Mouse (Mus musculus): Measurements from ENCODE around the gene Catsperz. TPM values are rescaled to one million over a fixed set of nuclear protein-coding genes. Genes with fewer than 3 reads are reported as not detected.

Gene Catsperz
- polyA plus RNA-seq, 1 experiment = 5.2 TPM

DNA sequence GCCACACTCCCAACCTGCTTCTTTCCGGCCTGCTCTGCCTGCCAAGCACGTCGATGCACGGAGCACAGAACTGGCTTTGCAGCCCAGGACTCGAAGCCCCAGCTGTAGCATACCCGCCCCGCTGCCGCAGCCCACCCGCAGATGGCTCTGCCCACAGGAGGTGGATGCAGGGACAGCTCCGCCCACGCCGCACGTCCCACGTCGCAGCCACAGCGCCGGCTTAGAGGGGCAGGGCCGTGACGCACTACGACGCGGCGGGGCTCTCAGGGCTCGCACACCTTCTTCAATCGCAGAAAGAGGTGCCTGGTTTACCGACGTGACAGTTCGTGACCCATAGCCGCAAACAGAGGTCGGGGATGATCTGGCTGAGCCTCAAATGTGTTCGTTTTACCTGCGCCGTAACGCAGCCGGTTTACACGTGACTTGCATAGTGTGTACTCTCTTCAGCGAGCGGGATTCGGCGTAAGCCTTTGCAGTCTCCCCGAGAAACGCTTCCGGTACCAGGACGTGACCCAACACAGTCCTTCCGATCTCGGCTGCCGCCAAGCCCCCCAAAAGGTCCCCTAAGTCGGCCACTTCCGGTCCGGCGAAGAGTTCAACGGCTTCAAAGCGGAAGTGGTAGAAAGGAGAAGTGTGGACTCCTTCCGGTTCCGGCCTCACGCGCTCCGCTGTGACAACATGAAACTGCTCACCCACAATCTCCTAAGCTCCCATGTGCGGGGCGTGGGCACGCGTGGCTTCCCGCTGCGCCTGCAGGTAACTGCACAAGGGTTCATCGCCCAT is 15.5 kb downstream of the Catsperz start, which contains the start of the genes Trmt112 and Prdx5:
TSS of gene Trmt112 (plus strand) at position 192 of the 783 bp plus-strand sequence.
TSS of gene Prdx5 (minus strand) at position 600 of the 783 bp plus-strand sequence.
- peak; percentile 88 for DNase-seq
- H3K36me3 ChIP-seq (ENCODE audit: control insufficient read depth, insufficient read depth, low read length) = peaks cover 4% of the 10 kb centered on the region; the same call in 1 of the 2 replicates

DNA sequence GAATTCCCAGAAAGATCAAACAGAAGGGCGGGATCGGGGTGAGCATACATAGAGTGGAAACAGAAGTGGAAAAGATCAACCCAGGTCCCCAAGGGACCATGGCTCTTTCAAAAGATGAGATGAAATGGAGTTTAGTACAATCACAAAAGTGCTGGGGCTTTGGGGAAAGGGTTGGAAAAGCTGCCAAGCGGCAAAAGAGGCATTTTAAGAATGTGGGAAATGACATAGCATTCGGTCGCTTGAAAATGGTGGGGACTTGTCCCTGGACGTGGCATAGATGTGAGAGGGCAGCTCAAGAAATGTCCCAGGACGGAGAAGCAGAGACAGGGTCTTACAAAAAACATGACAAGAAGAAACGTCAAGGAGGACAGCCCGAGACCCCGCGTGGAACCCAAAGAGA is 16.2 kb downstream of the Catsperz start:
- Histone ChIP-seq H3K27ac (ENCODE audit: control insufficient read depth, insufficient read depth, low read length) (peak overlapping the region; percentile 94), H3K27me3 (ENCODE audit: control insufficient read depth, insufficient read depth, low read length) (no peaks in the 10 kb centered on the region), H3K4me1 (replicated peaks; ENCODE audit: control insufficient read depth, insufficient read depth, low read length) (peaks cover 25% of the 10 kb centered on the region), H3K36me3 (ENCODE audit: control insufficient read depth, insufficient read depth, low read length) (peaks cover 4% of the 10 kb centered on the region; the same call in 1 of the 2 replicates), H3K4me3 (ENCODE audit: control insufficient read depth, insufficient read depth, low read length) (peak overlapping the region; percentile 68)
- no peak for TF ChIP-seq POLR2A (IDR thresholded peaks at IDR 0.05; ENCODE audit: control insufficient read depth, extremely low read depth, insufficient read depth, low read length, poor library complexity)
- 7% methylated on average over 11 of the region's 11 CpGs for WGBS
- no peak for DNase-seq

More for the DNA sequence above, 15.5 kb downstream of the Catsperz start, which contains the start of the genes Trmt112 and Prdx5:
- H3K4me1 ChIP-seq (replicated peaks; ENCODE audit: control insufficient read depth, insufficient read depth, low read length) = peaks cover 25% of the 10 kb centered on the region
- H3K27me3 ChIP-seq (ENCODE audit: control insufficient read depth, insufficient read depth, low read length) = no peaks in the 10 kb centered on the region
- peak within 1 kb of the TSS; percentile 68 for H3K4me3 ChIP-seq (ENCODE audit: control insufficient read depth, insufficient read depth, low read length)
- WGBS = under 1% methylated on average over 65 of the region's 65 CpGs
- TF ChIP-seq POLR2A (IDR thresholded peaks at IDR 0.05; ENCODE audit: control insufficient read depth, extremely low read depth, insufficient read depth, low read length, poor library complexity) (peak; percentile 85; the same call in 1 of the 2 replicates), CTCF (IDR thresholded peaks at IDR 0.05; ENCODE audit: borderline replicate concordance, control insufficient read depth, extremely low read depth, insufficient read depth, low read length, poor library complexity) (no peak; the same call in 1 of the 2 replicates)
- H3K27ac ChIP-seq (ENCODE audit: control insufficient read depth, insufficient read depth, low read length) = peak within 1 kb of the TSS; percentile 94

DNA sequence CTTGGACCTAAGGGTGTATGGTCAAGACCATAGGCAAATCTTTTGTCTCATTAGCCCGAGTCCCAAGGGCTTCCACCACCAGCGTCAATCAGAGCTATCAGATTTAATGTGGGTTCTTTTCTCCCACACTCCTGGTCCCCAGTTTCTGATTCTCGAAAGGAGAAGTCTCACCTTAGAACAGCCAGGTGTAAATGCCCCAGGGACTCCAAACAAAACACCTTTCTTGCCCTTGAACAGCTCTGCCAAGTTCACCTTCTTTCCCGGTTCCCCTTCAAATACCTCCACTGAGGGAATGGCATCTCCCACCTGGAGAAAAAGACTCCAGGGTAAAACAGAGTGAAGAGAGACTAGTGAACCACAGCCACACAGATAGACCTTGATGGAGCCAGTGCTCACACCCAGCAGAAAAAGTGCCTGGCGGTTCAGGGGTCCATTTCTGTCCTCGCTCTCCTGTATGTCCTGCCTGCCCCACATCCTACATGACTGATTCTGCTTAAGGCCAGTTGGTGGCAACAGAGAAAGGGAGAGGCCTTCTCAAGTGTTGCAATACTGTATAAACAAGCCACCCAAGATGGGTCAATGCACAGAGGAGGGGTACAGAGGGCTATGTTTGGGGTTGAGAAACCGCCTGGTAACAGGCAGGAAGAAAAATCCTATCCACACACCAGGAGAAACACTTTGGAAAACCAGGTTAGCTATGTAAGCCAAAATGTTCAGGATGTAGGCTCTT is 17.2 kb downstream of the Catsperz start:
- Histone ChIP-seq H3K27ac (ENCODE audit: control insufficient read depth, insufficient read depth, low read length) (no peak overlapping the region), H3K27me3 (ENCODE audit: control insufficient read depth, insufficient read depth, low read length) (no peaks in the 10 kb centered on the region), H3K4me3 (ENCODE audit: control insufficient read depth, insufficient read depth, low read length) (no peak overlapping the region), H3K4me1 (replicated peaks; ENCODE audit: control insufficient read depth, insufficient read depth, low read length) (peaks cover 22% of the 10 kb centered on the region), H3K36me3 (ENCODE audit: control insufficient read depth, insufficient read depth, low read length) (peaks cover 4% of the 10 kb centered on the region; the same call in 1 of the 2 replicates)
- TF ChIP-seq POLR2A (IDR thresholded peaks at IDR 0.05; ENCODE audit: control insufficient read depth, extremely low read depth, insufficient read depth, low read length, poor library complexity) (no peak), CTCF (IDR thresholded peaks at IDR 0.05; ENCODE audit: borderline replicate concordance, control insufficient read depth, extremely low read depth, insufficient read depth, low read length, poor library complexity) (no peak)
- no peak for DNase-seq
- WGBS = 93% methylated on average over 7 of the region's 7 CpGs

DNA sequence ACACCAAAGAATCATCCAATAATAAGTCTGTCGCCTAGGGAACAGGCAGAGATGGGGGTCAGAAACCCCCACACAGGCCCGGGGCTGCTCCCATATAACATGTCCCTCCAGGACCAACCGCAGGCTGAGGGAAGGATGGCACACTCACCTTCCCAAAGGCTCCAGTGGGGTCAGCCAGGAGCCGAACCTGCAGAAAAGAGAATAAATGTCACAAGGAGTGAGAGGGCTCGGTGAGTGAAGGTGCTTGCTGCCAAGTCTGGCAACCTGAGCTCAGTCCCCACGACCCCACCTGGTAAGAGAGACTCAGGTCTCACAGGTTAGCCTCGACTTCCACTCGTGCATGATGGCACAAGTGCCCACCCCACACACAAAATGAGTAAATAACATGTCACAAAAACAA is 18.1 kb downstream of the Catsperz start:
- no peak overlapping the region for H3K27ac ChIP-seq (ENCODE audit: control insufficient read depth, insufficient read depth, low read length)
- no peak overlapping the region for H3K4me3 ChIP-seq (ENCODE audit: control insufficient read depth, insufficient read depth, low read length)
- no peak for DNase-seq
- no peaks in the 10 kb centered on the region for H3K36me3 ChIP-seq (ENCODE audit: control insufficient read depth, insufficient read depth, low read length)
- H3K27me3 ChIP-seq (ENCODE audit: control insufficient read depth, insufficient read depth, low read length) = no peaks in the 10 kb centered on the region
- no peak for TF ChIP-seq CTCF (IDR thresholded peaks at IDR 0.05; ENCODE audit: borderline replicate concordance, control insufficient read depth, extremely low read depth, insufficient read depth, low read length, poor library complexity)
- TF ChIP-seq POLR2A (IDR thresholded peaks at IDR 0.05; ENCODE audit: control insufficient read depth, extremely low read depth, insufficient read depth, low read length, poor library complexity) = no peak
- 92% methylated on average over 8 of the region's 8 CpGs for WGBS
- peaks cover 14% of the 10 kb centered on the region for H3K4me1 ChIP-seq (replicated peaks; ENCODE audit: control insufficient read depth, insufficient read depth, low read length)

DNA sequence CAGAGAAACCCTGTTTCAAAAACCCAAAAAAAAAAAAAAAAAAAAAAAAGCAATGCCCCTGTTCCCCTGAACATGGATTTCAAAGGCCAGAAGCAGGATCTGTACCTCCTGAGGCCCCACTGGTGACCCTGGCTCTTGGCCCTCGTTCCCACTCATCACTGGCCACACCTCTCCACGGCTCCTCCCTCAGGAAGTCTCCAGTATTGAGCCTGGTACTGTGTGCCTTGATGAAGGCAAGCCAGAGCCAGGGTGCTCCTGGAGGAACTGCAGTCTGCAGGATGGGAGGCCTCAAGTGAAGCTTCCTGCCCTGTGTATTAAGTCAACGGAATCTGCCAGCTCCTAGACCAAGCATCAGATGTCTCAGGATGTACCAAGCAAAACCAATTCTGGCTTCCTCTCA is 19.0 kb downstream of the Catsperz start:
- no peaks in the 10 kb centered on the region for H3K36me3 ChIP-seq (ENCODE audit: control insufficient read depth, insufficient read depth, low read length)
- DNase-seq = no peak
- WGBS = 87% methylated on average over 3 of the region's 3 CpGs
- no peak overlapping the region for H3K27ac ChIP-seq (ENCODE audit: control insufficient read depth, insufficient read depth, low read length)
- TF ChIP-seq POLR2A (IDR thresholded peaks at IDR 0.05; ENCODE audit: control insufficient read depth, extremely low read depth, insufficient read depth, low read length, poor library complexity) (no peak), CTCF (IDR thresholded peaks at IDR 0.05; ENCODE audit: borderline replicate concordance, control insufficient read depth, extremely low read depth, insufficient read depth, low read length, poor library complexity) (no peak)
- no peaks in the 10 kb centered on the region for H3K27me3 ChIP-seq (ENCODE audit: control insufficient read depth, insufficient read depth, low read length)
- H3K4me1 ChIP-seq (replicated peaks; ENCODE audit: control insufficient read depth, insufficient read depth, low read length) = peaks cover 14% of the 10 kb centered on the region
- H3K4me3 ChIP-seq (ENCODE audit: control insufficient read depth, insufficient read depth, low read length) = no peak overlapping the region

DNA sequence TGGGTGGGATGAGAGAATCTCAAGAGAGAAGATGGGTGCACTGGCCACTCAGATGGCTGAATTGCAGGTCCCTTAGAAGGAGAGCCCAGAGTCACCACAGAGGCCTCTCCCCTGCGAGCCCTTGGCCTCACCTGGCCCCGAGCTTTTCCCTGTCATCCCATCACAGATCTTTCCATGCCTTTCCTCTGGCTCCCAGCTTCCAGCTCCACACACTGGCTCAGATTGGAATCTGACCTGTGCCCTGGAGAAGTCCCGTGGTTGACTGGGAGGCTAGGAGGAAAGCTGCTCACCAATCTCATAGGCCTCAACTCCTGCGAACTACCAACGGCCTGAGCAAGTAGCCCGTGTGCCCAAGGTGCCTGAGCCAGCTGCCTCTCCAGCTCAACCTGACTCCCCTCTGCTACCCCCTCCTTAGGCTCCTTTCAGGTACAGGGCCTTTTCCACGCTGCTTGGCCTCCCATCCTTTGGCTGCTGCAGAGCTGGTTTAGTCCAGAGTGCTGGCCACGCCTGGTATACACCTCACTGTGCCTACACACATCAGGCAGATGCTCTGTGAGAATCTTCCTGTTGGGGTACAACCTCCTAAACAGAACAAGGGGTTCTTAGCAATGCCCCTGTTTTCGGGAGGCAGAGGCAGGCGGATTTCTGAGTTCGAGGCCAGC is 19.6 kb downstream of the Catsperz start:
- TF ChIP-seq CTCF (IDR thresholded peaks at IDR 0.05; ENCODE audit: borderline replicate concordance, control insufficient read depth, extremely low read depth, insufficient read depth, low read length, poor library complexity) (no peak), POLR2A (IDR thresholded peaks at IDR 0.05; ENCODE audit: control insufficient read depth, extremely low read depth, insufficient read depth, low read length, poor library complexity) (no peak)
- no peak for DNase-seq
- WGBS = 95% methylated on average over 11 of the region's 11 CpGs
- H3K27ac ChIP-seq (ENCODE audit: control insufficient read depth, insufficient read depth, low read length) = no peak overlapping the region
- H3K4me1 ChIP-seq (replicated peaks; ENCODE audit: control insufficient read depth, insufficient read depth, low read length) = peaks cover 11% of the 10 kb centered on the region
- no peak overlapping the region for H3K4me3 ChIP-seq (ENCODE audit: control insufficient read depth, insufficient read depth, low read length)
- H3K27me3 ChIP-seq (ENCODE audit: control insufficient read depth, insufficient read depth, low read length) = no peaks in the 10 kb centered on the region
- no peaks in the 10 kb centered on the region for H3K36me3 ChIP-seq (ENCODE audit: control insufficient read depth, insufficient read depth, low read length)
